Mouse (Mus musculus) G1E (cell line): Measurements from ENCODE around the gene Tbcel.

ENCODE experiments used
- CTCF ChIP-seq: IDR thresholded peaks from 2 replicates; pipeline ENCODE4 v1.5.1; 2012; ENCODE audit warnings: low read depth, low read length, inconsistent platforms, mixed read lengths
- GATA1 ChIP-seq: IDR thresholded peaks from 2 replicates; pipeline ENCODE4 v1.6.1; 2012; ENCODE audit warnings: borderline replicate concordance, low read length, inconsistent platforms, mixed read lengths
- GATA2 ChIP-seq: IDR thresholded peaks from 2 replicates; pipeline ENCODE4 v1.6.1; 2012; ENCODE audit warnings: low read depth, low read length, inconsistent platforms, borderline replicate concordance
- TAL1 ChIP-seq: conservative IDR thresholded peaks from 2 replicates; pipeline ENCODE4 v1.6.1; 2012; ENCODE audit warnings: low read depth, low read length, inconsistent platforms, mixed read lengths

GRCm38 (mm10) chr9:42544521-42544920 is 36.9 kb upstream of the Tbcel start:
- no peak for TF ChIP-seq CTCF
- TF ChIP-seq GATA1 = no peak
- no peak for TF ChIP-seq TAL1
- TF ChIP-seq GATA2 = no peak
